Mouse (Mus musculus) heart, embryonic 11.5 days (tissue): ENCODE results near the gene Cracr2b. TPM values are rescaled to one million over a fixed set of nuclear protein-coding genes. Genes with fewer than 3 reads are reported as not detected.

Experiments used
- ATAC-seq: fragments of 200-750 bp; cut with Nextera tagmentation; replicated peaks from 2 replicates; pipeline ENCODE4 v1.8.0; 2017; ENCODE audit warnings: moderate library complexity; ENCODE audit not compliant: insufficient number of reproducible peaks, low FRiP score, low TSS enrichment
- H3K27ac ChIP-seq: fragments of 300-500 bp; sonication (generic); 2 replicates; pipeline ENCODE4 v1.5.1; 2014; ENCODE audit warnings: mild to moderate bottlenecking, low read depth, low read length
- H3K27me3 ChIP-seq: fragments of 300-500 bp; sonication (generic); 2 replicates; pipeline ENCODE4 v1.6.1; 2014; ENCODE audit warnings: mild to moderate bottlenecking, low read length, mixed read lengths; ENCODE audit not compliant: control insufficient read depth, insufficient read depth
- H3K36me3 ChIP-seq: fragments of 300-500 bp; sonication (generic); 2 replicates; pipeline ENCODE4 v1.6.1; 2014; ENCODE audit warnings: mild to moderate bottlenecking, low read length, moderate library complexity, mixed read lengths; ENCODE audit not compliant: control insufficient read depth, insufficient read depth
- H3K4me1 ChIP-seq: fragments of 300-500 bp; sonication (generic); 2 replicates; pipeline ENCODE4 v1.6.1; 2014; ENCODE audit warnings: low read length; ENCODE audit not compliant: control insufficient read depth, insufficient read depth
- H3K4me2 ChIP-seq: fragments of 300-500 bp; sonication (generic); 2 replicates; pipeline ENCODE4 v1.6.1; 2014; ENCODE audit warnings: mild to moderate bottlenecking, moderate library complexity
- H3K4me3 ChIP-seq: fragments of 300-500 bp; sonication (generic); 2 replicates; pipeline ENCODE4 v1.5.1; 2014; ENCODE audit warnings: low read depth, low read length
- H3K9ac ChIP-seq: fragments of 300-500 bp; sonication (generic); 2 replicates; pipeline ENCODE4 v1.6.1; 2014; ENCODE audit warnings: mild to moderate bottlenecking, low read depth, low read length, moderate library complexity
- H3K9me3 ChIP-seq: fragments of 300-500 bp; sonication (generic); replicated peaks from 2 replicates; pipeline ENCODE4 v1.6.1; 2016; ENCODE audit warnings: low read length; ENCODE audit not compliant: control insufficient read depth
- WGBS: fragments of 180-500 bp; shearing (Covaris S2); extraction: QIAGEN DNeasy Blood & Tissue Kit; methylation state at CpG from one replicate; pipeline ENCODE4 v1.1.7; 2014; ENCODE audit not compliant: insufficient replicate concordance; 5-methylcytosine and 5-hydroxymethylcytosine counted together
- polyA plus RNA-seq: library from polyadenylated mRNA; unstranded; fragments of >200 nt; fragmentation: Nextera tagmentation; extraction: Ambion mirVana; gene quantifications from 2 replicates; pipeline ENCODE4 v1.2.1, GENCODE M21; 2014

Gene Cracr2b
- polyA plus RNA-seq, result 11.5 and 14.3 TPM in 2 replicates

GRCm38 (mm10) chr7:141460391-141461113 is at the start of gene Cracr2b:
Gene Cracr2b (plus strand): TSS chr7:141461094.
- Histone ChIP-seq H3K9me3 (no peaks in the 10 kb centered on the region), H3K27me3 (peaks cover 50% of the 10 kb centered on the region), H3K9ac (peak within 1 kb of the TSS; percentile 66), H3K4me3 (peak within 1 kb of the TSS; percentile 60), H3K36me3 (peaks cover 7% of the 10 kb centered on the region), H3K27ac (peak within 1 kb of the TSS; percentile 51), H3K4me1 (peaks cover 39% of the 10 kb centered on the region), H3K4me2 (peak within 1 kb of the TSS; percentile 98)
- ATAC-seq, result no peak
- WGBS, result 68% methylated on average over 15 of the region's 15 CpGs

- Histone ChIP-seq H3K27me3 (no peaks in the 10 kb centered on the region), H3K4me2 (no peak overlapping the region), H3K36me3 (peaks cover 13% of the 10 kb centered on the region), H3K9me3 (no peaks in the 10 kb centered on the region), H3K4me1 (0 out of 2 replicates have a peak, but pooled peaks cover 6% of the 10 kb centered on the region), H3K9ac (no peak overlapping the region), H3K4me3 (no peak overlapping the region), H3K27ac (no peak overlapping the region)
- 94% methylated on average over 1 of the region's 1 CpGs for WGBS
- no peak for ATAC-seq
Observed at GRCm38 (mm10) chr7:141411667-141412066, 49.2 kb upstream of the Cracr2b start.

GRCm38 (mm10) chr7:141413331-141413730 is 47.6 kb upstream of the Cracr2b start:
- Histone ChIP-seq H3K9ac (peak overlapping the region; percentile 95), H3K27ac (peak overlapping the region; percentile 79), H3K4me2 (peak overlapping the region; percentile 90), H3K9me3 (no peaks in the 10 kb centered on the region), H3K36me3 (peaks cover 13% of the 10 kb centered on the region), H3K27me3 (no peaks in the 10 kb centered on the region), H3K4me3 (peak overlapping the region; percentile 82), H3K4me1 (0 out of 2 replicates have a peak, but pooled peaks cover 6% of the 10 kb centered on the region)
- peak; percentile 8; the same call in 1 of the 2 replicates for ATAC-seq
- 3% methylated on average over 16 of the region's 16 CpGs for WGBS

GRCm38 (mm10) chr7:141413809-141414584 is 46.9 kb upstream of the Cracr2b start, which contains the start of gene Gatd1:
Gene Gatd1 (minus strand): TSS chr7:141414136.
- Histone ChIP-seq H3K4me1 (0 out of 2 replicates have a peak, but pooled peaks cover 5% of the 10 kb centered on the region), H3K4me3 (peak within 1 kb of the TSS; percentile 82), H3K27ac (peak within 1 kb of the TSS; percentile 79), H3K4me2 (peak within 1 kb of the TSS; percentile 90), H3K36me3 (peaks cover 13% of the 10 kb centered on the region), H3K9me3 (no peaks in the 10 kb centered on the region), H3K27me3 (no peaks in the 10 kb centered on the region), H3K9ac (peak within 1 kb of the TSS; percentile 95)
- WGBS, result under 1% methylated on average over 55 of the region's 56 CpGs
- peak; percentile 95 for ATAC-seq

GRCm38 (mm10) chr7:141416144-141416841 is 44.6 kb upstream of the Cracr2b start:
- Histone ChIP-seq H3K9ac (no peak overlapping the region), H3K4me2 (no peak overlapping the region), H3K36me3 (no peaks in the 10 kb centered on the region), H3K27me3 (no peaks in the 10 kb centered on the region), H3K4me1 (0 out of 2 replicates have a peak, but pooled peaks cover 3% of the 10 kb centered on the region), H3K27ac (no peak overlapping the region), H3K4me3 (no peak overlapping the region), H3K9me3 (no peaks in the 10 kb centered on the region)
- no peak for ATAC-seq
- 81% methylated on average over 6 of the region's 6 CpGs for WGBS

GRCm38 (mm10) chr7:141417731-141418681 is 42.9 kb upstream of the Cracr2b start:
- no peak overlapping the region for H3K4me3 ChIP-seq
- no peak overlapping the region for H3K27ac ChIP-seq
- ATAC-seq, result no peak
- H3K4me1 ChIP-seq, result 0 out of 2 replicates have a peak, but pooled peaks cover 3% of the 10 kb centered on the region
- no peaks in the 10 kb centered on the region for H3K9me3 ChIP-seq
- H3K4me2 ChIP-seq, result no peak overlapping the region
- no peaks in the 10 kb centered on the region for H3K36me3 ChIP-seq
- no peaks in the 10 kb centered on the region for H3K27me3 ChIP-seq
- WGBS, result 56% methylated on average over 8 of the region's 8 CpGs
- H3K9ac ChIP-seq, result no peak overlapping the region

- Histone ChIP-seq H3K36me3 (no peaks in the 10 kb centered on the region), H3K4me3 (no peak overlapping the region), H3K9me3 (no peaks in the 10 kb centered on the region), H3K4me2 (no peak overlapping the region), H3K4me1 (0 out of 2 replicates have a peak, but pooled peaks cover 3% of the 10 kb centered on the region), H3K27me3 (no peaks in the 10 kb centered on the region), H3K9ac (no peak overlapping the region), H3K27ac (no peak overlapping the region)
- 74% methylated on average over 7 of the region's 7 CpGs for WGBS
- ATAC-seq, result no peak
Observed at GRCm38 (mm10) chr7:141418970-141419369, 41.9 kb upstream of the Cracr2b start.
